Mouse (Mus musculus): ENCODE measurements around the gene Hsd11b2.
A peak's percentile ranks its signal among the peaks of the same experiment; 100 is the strongest.

Hsd11b2 gene

GRCm38 (mm10) chr8:105483212-105484029 lies 35.1 kb upstream of the Hsd11b2 start:
- no peak for DNase-seq (ENCODE audit: extremely low spot score, low read depth, low spot score)

GRCm38 (mm10) chr8:105484030-105484368 lies 34.6 kb upstream of the Hsd11b2 start:
- no peak for DNase-seq (ENCODE audit: extremely low spot score, low read depth, low spot score)

- no peak for DNase-seq (ENCODE audit: extremely low spot score, low read depth, low spot score)
These were observed 34.2 kb upstream of the Hsd11b2 start for GRCm38 (mm10) chr8:105484392-105484791.

GRCm38 (mm10) chr8:105488082-105488481 lies 30.5 kb upstream of the Hsd11b2 start:
- DNase-seq (ENCODE audit: extremely low spot score, low read depth, low spot score): no peak

- DNase-seq (ENCODE audit: extremely low spot score, low read depth, low spot score): no peak
These were observed 29.3 kb upstream of the Hsd11b2 start for GRCm38 (mm10) chr8:105489281-105489680.

- no peak for DNase-seq (ENCODE audit: extremely low spot score, low read depth, low spot score)
These were observed 25.1 kb upstream of the Hsd11b2 start for GRCm38 (mm10) chr8:105493495-105493894.

GRCm38 (mm10) chr8:105494566-105494965 lies 24.0 kb upstream of the Hsd11b2 start:
- no peak for DNase-seq (ENCODE audit: extremely low spot score, low read depth, low spot score)

- DNase-seq (ENCODE audit: extremely low spot score, low read depth, low spot score): no peak
These were observed 22.9 kb upstream of the Hsd11b2 start for GRCm38 (mm10) chr8:105495350-105496302.

GRCm38 (mm10) chr8:105496439-105497180 lies 21.9 kb upstream of the Hsd11b2 start, which contains the start of gene Zdhhc1:
Zdhhc1 (minus strand) TSS chr8:105496902.
- no peak for DNase-seq (ENCODE audit: extremely low spot score, low read depth, low spot score)

GRCm38 (mm10) chr8:105499787-105500186 lies 18.8 kb upstream of the Hsd11b2 start:
- no peak for DNase-seq (ENCODE audit: extremely low spot score, low read depth, low spot score)

- DNase-seq (ENCODE audit: extremely low spot score, low read depth, low spot score): no peak
These were observed 13.9 kb upstream of the Hsd11b2 start for GRCm38 (mm10) chr8:105504617-105505016.

GRCm38 (mm10) chr8:105506977-105507376 lies 11.6 kb upstream of the Hsd11b2 start:
- no peak for DNase-seq (ENCODE audit: extremely low spot score, low read depth, low spot score)

GRCm38 (mm10) chr8:105508758-105509157 lies 9.8 kb upstream of the Hsd11b2 start:
- DNase-seq (ENCODE audit: extremely low spot score, low read depth, low spot score): no peak

- no peak for DNase-seq (ENCODE audit: extremely low spot score, low read depth, low spot score)
These were observed 8.4 kb upstream of the Hsd11b2 start for GRCm38 (mm10) chr8:105509997-105510735.

- no peak for DNase-seq (ENCODE audit: extremely low spot score, low read depth, low spot score)
These were observed 4.4 kb upstream of the Hsd11b2 start for GRCm38 (mm10) chr8:105514194-105514593.

- no peak for DNase-seq (ENCODE audit: extremely low spot score, low read depth, low spot score)
These were observed 3.9 kb upstream of the Hsd11b2 start for GRCm38 (mm10) chr8:105514656-105515055.

GRCm38 (mm10) chr8:105516018-105516645 lies 2.4 kb upstream of the Hsd11b2 start:
- DNase-seq (ENCODE audit: extremely low spot score, low read depth, low spot score): peak; percentile 91

- DNase-seq (ENCODE audit: extremely low spot score, low read depth, low spot score): no peak
These were observed 1.2 kb upstream of the Hsd11b2 start for GRCm38 (mm10) chr8:105517346-105517745.

GRCm38 (mm10) chr8:105519591-105519990 lies 1.0 kb downstream of the Hsd11b2 start:
- DNase-seq (ENCODE audit: extremely low spot score, low read depth, low spot score): no peak

GRCm38 (mm10) chr8:105520521-105520920 lies 2.0 kb downstream of the Hsd11b2 start:
- no peak for DNase-seq (ENCODE audit: extremely low spot score, low read depth, low spot score)
